In genomic region chr10:127652906-127653638, GRCm38 (mm10) we compare ENCODE assay signal across 8 mouse cellular contexts. TPM values are rescaled to one million over a fixed set of nuclear protein-coding genes. Genes with fewer than 3 reads are reported as not detected.
A peak's percentile ranks its signal among the peaks of the same experiment; 100 is the strongest.
DNase-seq lines count a peak whose midpoint lies in the region; ATAC-seq lines count a peak whose summit lies in the region.

No protein-coding gene starts in this region.

- peak overlapping the region; percentile 48 for H3K4me2 ChIP-seq in kidney, embryonic 15.5 days
- H3K4me2 ChIP-seq in hindbrain, embryonic 14.5 days (replicated peaks): peak overlapping the region; percentile 22; the same call in 1 of the 2 replicates
- H3K4me2 ChIP-seq in midbrain, embryonic 12.5 days (replicated peaks): peak overlapping the region; percentile 9

- peak; percentile 17; the same call in 1 of the 2 replicates for ATAC-seq in kidney, embryonic 15.5 days (replicated peaks; ENCODE audit: low FRiP score)
- ATAC-seq in hindbrain, embryonic 14.5 days (ENCODE audit: low FRiP score): no peak
- no peak for ATAC-seq in midbrain, embryonic 12.5 days (ENCODE audit: low FRiP score, low read depth)
- no peak for ATAC-seq in CD4-positive, CD25-positive, alpha-beta regulatory T cell, adult 4 months

- H3K27me3 ChIP-seq in kidney, embryonic 15.5 days: no peaks in the 10 kb centered on the region
- no peaks in the 10 kb centered on the region for H3K27me3 ChIP-seq in hindbrain, embryonic 14.5 days (ENCODE audit: control insufficient read depth, insufficient read depth, low read length)
- peaks cover 6% of the 10 kb centered on the region for H3K27me3 ChIP-seq in midbrain, embryonic 12.5 days

- WGBS in kidney, embryonic 15.5 days: 45% methylated on average over 21 of the region's 21 CpGs
- 58% methylated on average over 21 of the region's 21 CpGs for WGBS in hindbrain, embryonic 14.5 days
- 51% methylated on average over 21 of the region's 21 CpGs for WGBS in midbrain, embryonic 12.5 days

- H3K27ac ChIP-seq in kidney, embryonic 15.5 days: peak overlapping the region; percentile 70
- H3K27ac ChIP-seq in hindbrain, embryonic 14.5 days: no peak overlapping the region
- H3K27ac ChIP-seq in midbrain, embryonic 12.5 days (replicated peaks): no peak overlapping the region

- DNase-seq in kidney, adult 8-10 months: no peak
- peak; percentile 88 for DNase-seq in R1 (ENCODE audit: low read depth, low spot score)
- no peak for DNase-seq in hindbrain, embryonic 14.5 days (ENCODE audit: low spot score)
- no peak for DNase-seq in embryo, embryonic 10.5 days (ENCODE audit: low spot score)
- no peak for DNase-seq in right cerebral cortex, postnatal 14 days

- H3K9me3 ChIP-seq in kidney, embryonic 15.5 days (replicated peaks): no peaks in the 10 kb centered on the region
- H3K9me3 ChIP-seq in hindbrain, embryonic 14.5 days (ENCODE audit: control insufficient read depth, low read length): no peaks in the 10 kb centered on the region
- H3K9me3 ChIP-seq in midbrain, embryonic 12.5 days: no peaks in the 10 kb centered on the region

- peaks cover 70% of the 10 kb centered on the region for H3K36me3 ChIP-seq in kidney, embryonic 15.5 days
- H3K36me3 ChIP-seq in hindbrain, embryonic 14.5 days (replicated peaks; ENCODE audit: control insufficient read depth, insufficient read depth): no peaks in the 10 kb centered on the region
- no peaks in the 10 kb centered on the region for H3K36me3 ChIP-seq in midbrain, embryonic 12.5 days

- H3K4me1 ChIP-seq in kidney, embryonic 15.5 days: peaks cover 17% of the 10 kb centered on the region
- H3K4me1 ChIP-seq in hindbrain, embryonic 14.5 days (replicated peaks; ENCODE audit: control insufficient read depth, insufficient read depth, low read length): no peaks in the 10 kb centered on the region
- no peaks in the 10 kb centered on the region for H3K4me1 ChIP-seq in midbrain, embryonic 12.5 days

- no peak overlapping the region for H3K9ac ChIP-seq in kidney, embryonic 15.5 days
- no peak overlapping the region for H3K9ac ChIP-seq in hindbrain, embryonic 14.5 days
- H3K9ac ChIP-seq in midbrain, embryonic 12.5 days (replicated peaks): no peak overlapping the region

- peak overlapping the region; percentile 28 for H3K4me3 ChIP-seq in kidney, embryonic 15.5 days (replicated peaks)
- no peak overlapping the region for H3K4me3 ChIP-seq in hindbrain, embryonic 14.5 days (replicated peaks; ENCODE audit: low read length)
- peak overlapping the region; percentile 13; the same call in 1 of the 2 replicates for H3K4me3 ChIP-seq in midbrain, embryonic 12.5 days

RNA-seq across cellular contexts. Expression of gene Stat6, which starts 10.3 kb away (rescaled TPM):
- 26.5 and 27.2 TPM in 2 replicates for polyA plus RNA-seq in kidney, embryonic 15.5 days (2015; fragmentation: Nextera tagmentation; extraction: Ambion mirVana)
- polyA plus RNA-seq in hindbrain, embryonic 14.5 days (2014; fragmentation: Nextera tagmentation; extraction: Ambion mirVana): 4.7 and 5.5 TPM in 2 replicates
- 6.1 and 9.0 TPM in 2 replicates for polyA plus RNA-seq in midbrain, embryonic 12.5 days (2016; fragmentation: Nextera tagmentation; extraction: Ambion mirVana)
- polyA plus RNA-seq in CD4-positive, CD25-positive, alpha-beta regulatory T cell, adult 4 months (2017; shearing (Covaris generic)): 100 to 1,000 TPM; 173 to 320 TPM

RNA-seq across cellular contexts. Expression of gene Nemp1, which starts 13.6 kb away (rescaled TPM):
- polyA plus RNA-seq in kidney, embryonic 15.5 days (2015; fragmentation: Nextera tagmentation; extraction: Ambion mirVana): 10.9 TPM in 2 replicates
- polyA plus RNA-seq in hindbrain, embryonic 14.5 days (2014; fragmentation: Nextera tagmentation; extraction: Ambion mirVana): 3.3 and 4.3 TPM in 2 replicates
- polyA plus RNA-seq in midbrain, embryonic 12.5 days (2016; fragmentation: Nextera tagmentation; extraction: Ambion mirVana): 10.0 and 10.3 TPM in 2 replicates
- polyA plus RNA-seq in CD4-positive, CD25-positive, alpha-beta regulatory T cell, adult 4 months (2017; shearing (Covaris generic)): 1 to 10 TPM; 2.5 to 4.0 TPM

RNA-seq across cellular contexts. Expression of gene Nab2, which starts 15.3 kb away (rescaled TPM):
- polyA plus RNA-seq in kidney, embryonic 15.5 days (2015; fragmentation: Nextera tagmentation; extraction: Ambion mirVana): 27.1 and 30.8 TPM in 2 replicates
- 2.3 and 2.6 TPM in 2 replicates for polyA plus RNA-seq in hindbrain, embryonic 14.5 days (2014; fragmentation: Nextera tagmentation; extraction: Ambion mirVana)
- 3.7 and 4.5 TPM in 2 replicates for polyA plus RNA-seq in midbrain, embryonic 12.5 days (2016; fragmentation: Nextera tagmentation; extraction: Ambion mirVana)
- 10 to 100 TPM in 1 of 2 experiments, 1 to 10 TPM in 1; 8.9 to 10.8 TPM for polyA plus RNA-seq in CD4-positive, CD25-positive, alpha-beta regulatory T cell, adult 4 months (2017; shearing (Covaris generic))

RNA-seq across cellular contexts. Expression of gene Lrp1, which starts 32.1 kb away (rescaled TPM):
- 52.4 and 65.0 TPM in 2 replicates for polyA plus RNA-seq in kidney, embryonic 15.5 days (2015; fragmentation: Nextera tagmentation; extraction: Ambion mirVana)
- 118 and 119 TPM in 2 replicates for polyA plus RNA-seq in hindbrain, embryonic 14.5 days (2014; fragmentation: Nextera tagmentation; extraction: Ambion mirVana)
- polyA plus RNA-seq in midbrain, embryonic 12.5 days (2016; fragmentation: Nextera tagmentation; extraction: Ambion mirVana): 94.0 and 98.1 TPM in 2 replicates
- under 1 TPM; 0.30 to 0.96 TPM for polyA plus RNA-seq in CD4-positive, CD25-positive, alpha-beta regulatory T cell, adult 4 months (2017; shearing (Covaris generic))

RNA-seq across cellular contexts. Expression of gene Myo1a, which starts 51.9 kb away (rescaled TPM):
- 0.65 and 0.81 TPM in 2 replicates for polyA plus RNA-seq in kidney, embryonic 15.5 days (2015; fragmentation: Nextera tagmentation; extraction: Ambion mirVana)
- polyA plus RNA-seq in hindbrain, embryonic 14.5 days (2014; fragmentation: Nextera tagmentation; extraction: Ambion mirVana): 0.37 and 0.76 TPM in 2 replicates
- 0.47 and 0.71 TPM in 2 replicates for polyA plus RNA-seq in midbrain, embryonic 12.5 days (2016; fragmentation: Nextera tagmentation; extraction: Ambion mirVana)
- polyA plus RNA-seq in CD4-positive, CD25-positive, alpha-beta regulatory T cell, adult 4 months (2017; shearing (Covaris generic)): not detected
